Mouse (Mus musculus) limb, embryonic 14.5 days (tissue): ENCODE measurements at regions not wholly inside any gene's neighbourhood (a gene's known extent, or its start where the extent isn't known, plus 50 kb on each side); places are given as distances from the start of the nearest gene placed in this dataset.

Source experiments
- ATAC-seq: fragments of 200-750 bp; cut with Nextera tagmentation; 2 replicates; pipeline ENCODE4 v1.8.0; 2017; ENCODE audit warnings: low read depth, moderate number of reproducible peaks, moderate TSS enrichment; ENCODE audit not compliant: low FRiP score
- DNase-seq: peaks from one replicate; pipeline ENCODE4 v3.0.0-alpha.2; 2015; ENCODE audit warnings: low spot score
- H3K27ac ChIP-seq: fragments of 300-500 bp; sonication (generic); replicated peaks from 2 replicates; pipeline ENCODE4 v1.5.1; 2014; ENCODE audit warnings: low read depth, mild to moderate bottlenecking, low read length, moderate library complexity, mixed read lengths
- H3K27me3 ChIP-seq: fragments of 300-500 bp; sonication (generic); 2 replicates; pipeline ENCODE4 v1.6.1; 2014; ENCODE audit warnings: low read length, mixed read lengths; ENCODE audit not compliant: control insufficient read depth, insufficient read depth
- H3K36me3 ChIP-seq: fragments of 300-500 bp; sonication (generic); 2 replicates; pipeline ENCODE4 v1.6.1; 2014; ENCODE audit warnings: mild to moderate bottlenecking, low read length, moderate library complexity, mixed read lengths; ENCODE audit not compliant: control insufficient read depth, insufficient read depth
- H3K4me1 ChIP-seq: fragments of 300-500 bp; sonication (generic); 2 replicates; pipeline ENCODE4 v1.6.1; 2014; ENCODE audit warnings: antibody characterized with exemption, low read length, mixed read lengths; ENCODE audit not compliant: control insufficient read depth, insufficient read depth
- H3K4me2 ChIP-seq: fragments of 300-500 bp; sonication (generic); replicated peaks from 2 replicates; pipeline ENCODE4 v1.6.1; 2014; ENCODE audit warnings: low read depth, mild to moderate bottlenecking, low read length, moderate library complexity; ENCODE audit not compliant: severe bottlenecking
- H3K4me3 ChIP-seq: fragments of 300-500 bp; sonication (generic); replicated peaks from 2 replicates; pipeline ENCODE4 v1.5.1; 2014; ENCODE audit warnings: low read length
- H3K9ac ChIP-seq: fragments of 300-500 bp; sonication (generic); 2 replicates; pipeline ENCODE4 v1.6.1; 2014; ENCODE audit warnings: mild to moderate bottlenecking, low read depth, low read length, moderate library complexity; ENCODE audit not compliant: severe bottlenecking
- H3K9me3 ChIP-seq: fragments of 300-500 bp; sonication (generic); 2 replicates; pipeline ENCODE4 v1.6.1; 2016; ENCODE audit warnings: low read length; ENCODE audit not compliant: control insufficient read depth
- POLR2A ChIP-seq: fragments of 200-500 bp; IDR thresholded peaks from 2 replicates; pipeline ENCODE4 v1.8.0; 2012; ENCODE audit warnings: inconsistent platforms, mild to moderate bottlenecking, moderate library complexity, borderline replicate concordance; ENCODE audit not compliant: insufficient read depth, insufficient read length; ENCODE audit errors: extremely low read depth
- WGBS: fragments of 180-500 bp; shearing (Covaris S2); extraction: QIAGEN DNeasy Blood & Tissue Kit; methylation state at CpG from one replicate; pipeline ENCODE4 v1.1.7; 2014; 5-methylcytosine and 5-hydroxymethylcytosine counted together

DNA sequence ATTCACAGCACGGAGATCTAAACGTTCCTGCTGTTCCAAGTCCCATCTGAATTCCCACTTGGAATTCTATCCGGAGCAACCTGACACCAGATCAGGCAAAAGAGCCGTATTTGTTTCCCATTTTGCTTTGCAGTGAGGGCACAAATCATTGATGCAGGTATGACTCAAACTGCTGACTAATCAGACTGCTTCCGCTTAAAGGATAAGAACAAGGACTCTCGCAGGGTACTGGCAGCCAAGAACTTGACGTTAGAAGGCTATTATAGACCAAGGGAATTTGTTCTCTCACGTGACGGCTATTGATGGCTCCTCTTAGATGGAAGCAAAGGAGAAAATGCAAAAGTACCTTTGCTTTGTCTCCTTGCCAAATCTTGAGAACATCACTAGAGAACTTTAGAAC lies 118.1 kb upstream of the Poc5 start:
- no peak for DNase-seq

GRCm38 (mm10) chr13:96256001-96256400 lies 123.6 kb upstream of the Sv2c start:
- H3K27me3 ChIP-seq, result no peaks in the 10 kb centered on the region
- no peak overlapping the region for H3K9ac ChIP-seq
- no peaks in the 10 kb centered on the region for H3K36me3 ChIP-seq
- DNase-seq (no peak), ATAC-seq (no peak)
- WGBS, result 65% methylated on average over 2 of the region's 2 CpGs
- TF ChIP-seq POLR2A, result no peak
- no peaks in the 10 kb centered on the region for H3K9me3 ChIP-seq
- H3K27ac ChIP-seq, result no peak overlapping the region
- H3K4me3 ChIP-seq, result no peak overlapping the region
- H3K4me1 ChIP-seq, result no peaks in the 10 kb centered on the region
- no peak overlapping the region for H3K4me2 ChIP-seq

More for the DNA sequence above, 118.1 kb upstream of the Poc5 start:
- no peak for TF ChIP-seq POLR2A
- Histone ChIP-seq H3K4me1 (no peaks in the 10 kb centered on the region), H3K9ac (no peak overlapping the region), H3K9me3 (no peaks in the 10 kb centered on the region), H3K27ac (no peak overlapping the region), H3K27me3 (no peaks in the 10 kb centered on the region), H3K4me2 (no peak overlapping the region), H3K4me3 (no peak overlapping the region), H3K36me3 (no peaks in the 10 kb centered on the region)
- ATAC-seq, result no peak
- WGBS, result 63% methylated on average over 9 of the region's 9 CpGs

DNA sequence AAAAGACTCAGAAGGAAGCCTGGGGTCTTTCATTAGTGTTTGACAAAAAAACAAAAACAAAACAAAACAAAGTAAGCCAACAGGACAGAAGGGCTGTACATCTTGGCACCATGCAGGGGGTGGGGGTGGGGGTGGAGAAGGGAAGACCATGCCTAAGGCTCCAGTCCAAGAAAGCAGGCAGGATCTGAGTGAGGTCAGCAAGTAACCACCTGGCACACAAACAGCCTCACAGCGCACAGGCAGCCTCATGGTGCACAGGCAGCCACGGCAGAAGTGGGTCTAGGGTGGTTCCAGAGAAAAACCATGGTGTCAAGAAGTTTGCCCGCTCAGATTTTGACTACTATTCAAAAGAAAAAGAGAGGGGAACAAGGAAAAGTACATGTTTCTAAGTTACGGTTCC lies 122.0 kb upstream of the Sv2c start:
- 81% methylated on average over 4 of the region's 4 CpGs for WGBS
- H3K4me2 ChIP-seq, result no peak overlapping the region
- H3K36me3 ChIP-seq, result no peaks in the 10 kb centered on the region
- H3K27me3 ChIP-seq, result no peaks in the 10 kb centered on the region
- H3K4me3 ChIP-seq, result no peak overlapping the region
- H3K27ac ChIP-seq, result no peak overlapping the region
- no peak for ATAC-seq
- TF ChIP-seq POLR2A, result no peak
- H3K9me3 ChIP-seq, result no peaks in the 10 kb centered on the region
- no peak overlapping the region for H3K9ac ChIP-seq
- no peaks in the 10 kb centered on the region for H3K4me1 ChIP-seq
- DNase-seq, result no peak

GRCm38 (mm10) chr13:96220763-96221162 lies 88.4 kb upstream of the Sv2c start:
- no peak for DNase-seq
- WGBS, result 67% methylated on average over 1 of the region's 1 CpGs
- Histone ChIP-seq H3K36me3 (no peaks in the 10 kb centered on the region), H3K4me3 (no peak overlapping the region), H3K9ac (no peak overlapping the region), H3K9me3 (no peaks in the 10 kb centered on the region), H3K4me2 (no peak overlapping the region), H3K27ac (no peak overlapping the region), H3K27me3 (no peaks in the 10 kb centered on the region), H3K4me1 (no peaks in the 10 kb centered on the region)
- ATAC-seq, result no peak
- TF ChIP-seq POLR2A, result no peak

DNA sequence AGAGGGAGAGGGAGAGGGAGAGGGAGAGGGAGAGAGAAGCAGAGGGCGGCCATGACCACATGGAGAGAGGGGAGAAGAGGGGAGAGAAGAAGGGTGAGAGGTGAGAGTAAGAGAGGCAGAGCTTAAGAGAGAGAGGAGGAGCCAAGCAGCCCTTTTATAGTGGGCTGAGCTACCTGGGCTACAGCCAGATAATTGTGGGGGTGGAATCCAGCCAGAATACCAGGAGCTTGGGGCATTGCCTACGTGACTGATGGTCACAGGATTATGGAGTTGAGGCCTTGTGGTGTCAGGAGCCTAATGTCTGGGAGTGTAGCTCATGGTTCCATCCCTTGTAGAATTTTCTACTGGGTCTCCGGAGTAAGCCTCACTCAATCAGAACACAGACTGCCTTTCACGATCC lies 83.1 kb upstream of the Sv2c start:
- WGBS, result 85% methylated on average over 4 of the region's 4 CpGs
- no peak for TF ChIP-seq POLR2A
- Histone ChIP-seq H3K9ac (no peak overlapping the region), H3K36me3 (no peaks in the 10 kb centered on the region), H3K4me1 (no peaks in the 10 kb centered on the region), H3K9me3 (no peaks in the 10 kb centered on the region), H3K4me2 (no peak overlapping the region), H3K4me3 (no peak overlapping the region), H3K27me3 (no peaks in the 10 kb centered on the region), H3K27ac (no peak overlapping the region)
- ATAC-seq, result no peak
- no peak for DNase-seq

DNA sequence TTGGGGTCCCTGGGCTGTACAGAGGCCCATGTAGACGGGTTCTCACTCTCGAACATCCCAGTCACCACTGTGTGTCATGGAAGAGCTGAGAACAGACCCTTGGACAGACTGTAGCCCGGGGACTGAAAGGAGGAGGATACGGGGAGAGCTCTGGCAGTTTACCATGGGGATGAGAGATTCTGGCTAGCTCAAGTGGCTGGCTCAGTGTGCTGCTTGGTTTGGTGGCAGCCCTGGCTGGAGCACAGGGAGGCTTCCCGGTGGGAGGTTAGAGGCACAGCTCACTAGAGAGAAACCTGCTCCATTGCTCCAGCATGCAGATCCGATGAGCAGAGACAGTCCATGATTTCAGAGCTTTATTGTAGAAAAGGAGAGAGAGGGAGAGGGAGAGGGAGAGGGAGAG lies 82.7 kb upstream of the Sv2c start:
- H3K9ac ChIP-seq, result no peak overlapping the region
- DNase-seq (no peak), ATAC-seq (no peak)
- H3K27ac ChIP-seq, result no peak overlapping the region
- TF ChIP-seq POLR2A, result no peak
- H3K9me3 ChIP-seq, result no peaks in the 10 kb centered on the region
- no peaks in the 10 kb centered on the region for H3K4me1 ChIP-seq
- H3K4me2 ChIP-seq, result no peak overlapping the region
- no peak overlapping the region for H3K4me3 ChIP-seq
- H3K36me3 ChIP-seq, result no peaks in the 10 kb centered on the region
- no peaks in the 10 kb centered on the region for H3K27me3 ChIP-seq
- 79% methylated on average over 6 of the region's 6 CpGs for WGBS
